Mouse (Mus musculus) liver, embryonic 14.5 days (tissue): ENCODE measurements around the gene Fads1. TPM values are rescaled to one million over a fixed set of nuclear protein-coding genes. Genes with fewer than 3 reads are reported as not detected.
A peak's percentile ranks its signal among the peaks of the same experiment; 100 is the strongest.

ENCODE experiments used
- ATAC-seq: fragments of 200-750 bp; cut with Nextera tagmentation; 2 replicates; pipeline ENCODE4 v1.8.0; 2017; ENCODE audit warnings: moderate number of reproducible peaks, mild to moderate bottlenecking, moderate library complexity; ENCODE audit not compliant: insufficient read depth
- DNase-seq, 3 experiments: peaks; one replicate each; pipeline ENCODE4 v3.0.0-alpha.2; 2012 to 2013; ENCODE audit warnings: low read depth in 3 of 3, low spot score in 3 of 3
- H3K27ac ChIP-seq: fragments of 300-500 bp; sonication (generic); 2 replicates; pipeline ENCODE4 v1.5.1; 2014; ENCODE audit warnings: moderate library complexity, mild to moderate bottlenecking, control low read depth, inconsistent platforms
- H3K27me3 ChIP-seq: fragments of 300-500 bp; sonication (generic); 2 replicates; pipeline ENCODE4 v1.6.1; 2014; ENCODE audit warnings: mild to moderate bottlenecking, low read length, moderate library complexity; ENCODE audit not compliant: control insufficient read depth, insufficient read depth
- H3K36me3 ChIP-seq: fragments of 300-500 bp; sonication (generic); replicated peaks from 2 replicates; pipeline ENCODE4 v1.6.1; 2014; ENCODE audit warnings: low read depth; ENCODE audit not compliant: control insufficient read depth, insufficient read depth
- H3K4me1 ChIP-seq, 2 experiments: fragments of 200-500 bp in 1 of 2; fragments of 300-500 bp in 1 of 2; sonication (generic) in 1 of 2; replicated peaks; 2 replicates each; pipeline ENCODE4 v1.6.1; 2012 to 2014; ENCODE audit warnings: antibody characterized with exemption in 1 of 2, inconsistent platforms in 1 of 2, low read length in 1 of 2; ENCODE audit not compliant: control insufficient read depth in 2 of 2, insufficient read depth in 2 of 2
- H3K4me2 ChIP-seq: fragments of 300-500 bp; sonication (generic); 2 replicates; pipeline ENCODE4 v1.6.1; 2014; ENCODE audit warnings: low read depth, mild to moderate bottlenecking, control low read depth, moderate library complexity
- H3K4me3 ChIP-seq, 2 experiments: fragments of 200-500 bp in 1 of 2; fragments of 300-500 bp in 1 of 2; sonication (generic) in 1 of 2; 2 replicates each; pipeline ENCODE4 v1.5.1; 2012 to 2014; ENCODE audit warnings: low read depth in 2 of 2, low read length in 2 of 2, mild to moderate bottlenecking in 2 of 2, control low read depth in 1 of 2, inconsistent platforms in 1 of 2, moderate library complexity in 1 of 2; ENCODE audit not compliant: insufficient read depth in 1 of 2
- H3K9ac ChIP-seq: fragments of 300-500 bp; sonication (generic); replicated peaks from 2 replicates; pipeline ENCODE4 v1.6.1; 2014; ENCODE audit warnings: mild to moderate bottlenecking, control low read depth, moderate library complexity
- H3K9me3 ChIP-seq: fragments of 300-500 bp; sonication (generic); 2 replicates; pipeline ENCODE4 v1.6.1; 2016; ENCODE audit warnings: low read length, mixed read lengths; ENCODE audit not compliant: control insufficient read depth
- CTCF ChIP-seq: IDR thresholded peaks from 2 replicates; pipeline ENCODE4 v1.5.1; 2016; ENCODE audit warnings: antibody characterized with exemption, low read depth, control low read depth
- EP300 ChIP-seq: IDR thresholded peaks from 2 replicates; pipeline ENCODE4 v1.6.1; 2016; ENCODE audit warnings: antibody characterized with exemption, low read depth
- WGBS: fragments of 180-500 bp; shearing (Covaris S2); extraction: QIAGEN DNeasy Blood & Tissue Kit; methylation state at CpG from one replicate; pipeline ENCODE4 v1.1.7; 2014; ENCODE audit not compliant: insufficient replicate concordance; 5-methylcytosine and 5-hydroxymethylcytosine counted together
- polyA plus RNA-seq, 2 experiments: library from polyadenylated mRNA; depleted of rRNA in 1 of 2; stranded (reverse) in 1 of 2; unstranded in 1 of 2; fragments of >200 nt; fragmentation: Nextera tagmentation in 1 of 2; extraction: Ambion mirVana in 1 of 2; gene quantifications; 2 replicates each; pipeline versions ENCODE4 v1.2.1 to v1.2.3; 2012 to 2014

Fads1 gene
- polyA plus RNA-seq, 2 experiments, result 32.1 to 45.2 TPM

GRCm38 (mm10) chr19:10195252-10195651 is 12.6 kb downstream of the Fads1 start:
- no peak overlapping the region for H3K4me3 ChIP-seq
- no peak overlapping the region for H3K27ac ChIP-seq
- no peak for DNase-seq
- no peak for ATAC-seq
- no peaks in the 10 kb centered on the region for H3K9me3 ChIP-seq
- H3K4me2 ChIP-seq, result no peak overlapping the region
- peaks cover 63% of the 10 kb centered on the region for H3K36me3 ChIP-seq
- TF ChIP-seq CTCF, result no peak
- WGBS, result 70% methylated on average over 5 of the region's 5 CpGs
- no peak overlapping the region for H3K9ac ChIP-seq
- H3K27me3 ChIP-seq, result no peaks in the 10 kb centered on the region
- H3K4me1 ChIP-seq, result peaks cover 0 to 6% of the 10 kb centered on the region in 2 experiments; a peak in 2 of 4 replicates

- Histone ChIP-seq H3K9me3 (no peaks in the 10 kb centered on the region), H3K27me3 (no peaks in the 10 kb centered on the region), H3K4me3 (no peak overlapping the region), H3K9ac (no peak overlapping the region), H3K27ac (no peak overlapping the region), H3K4me2 (no peak overlapping the region), H3K4me1 (peaks cover 0 to 3% of the 10 kb centered on the region in 2 experiments; a peak in 1 of 4 replicates), H3K36me3 (peaks cover 68% of the 10 kb centered on the region)
- ATAC-seq (no peak), DNase-seq (no peak)
- 91% methylated on average over 4 of the region's 4 CpGs for WGBS
- TF ChIP-seq CTCF (no peak), EP300 (no peak)
These were observed 14.4 kb downstream of the Fads1 start for GRCm38 (mm10) chr19:10197130-10197529.

GRCm38 (mm10) chr19:10198286-10198685 is 15.6 kb downstream of the Fads1 start:
- WGBS, result 67% methylated on average over 2 of the region's 2 CpGs
- no peak overlapping the region for H3K27ac ChIP-seq

GRCm38 (mm10) chr19:10198723-10199122 is 16.0 kb downstream of the Fads1 start:
- no peaks in the 10 kb centered on the region for H3K9me3 ChIP-seq
- peaks cover 61% of the 10 kb centered on the region for H3K36me3 ChIP-seq
- 22% methylated on average over 3 of the region's 3 CpGs for WGBS
- no peak overlapping the region for H3K9ac ChIP-seq
- peak; percentile 96 for TF ChIP-seq CTCF
- peak; percentile 62; the same call in 1 of the 2 replicates for TF ChIP-seq EP300
- H3K4me1 ChIP-seq, result peaks cover 6% of the 10 kb centered on the region in 2 experiments
- H3K4me2 ChIP-seq, result no peak overlapping the region
- ATAC-seq (no peak; the same call in 1 of the 2 replicates), DNase-seq (peak; percentile 65 to 73 (median 67))
- no peak overlapping the region for H3K4me3 ChIP-seq
- H3K27ac ChIP-seq, result no peak overlapping the region
- H3K27me3 ChIP-seq, result no peaks in the 10 kb centered on the region

More at GRCm38 (mm10) chr19:10198286-10198685, 15.6 kb downstream of the Fads1 start:
- H3K4me3 ChIP-seq, result no peak overlapping the region
- H3K4me1 ChIP-seq, result peaks cover 6% of the 10 kb centered on the region in 2 experiments
- H3K4me2 ChIP-seq, result no peak overlapping the region
- TF ChIP-seq CTCF, result no peak
- TF ChIP-seq EP300, result no peak
- DNase-seq (no peak), ATAC-seq (no peak)
- peaks cover 61% of the 10 kb centered on the region for H3K36me3 ChIP-seq
- H3K27me3 ChIP-seq, result no peaks in the 10 kb centered on the region
- H3K9ac ChIP-seq, result no peak overlapping the region
- H3K9me3 ChIP-seq, result no peaks in the 10 kb centered on the region

DNA sequence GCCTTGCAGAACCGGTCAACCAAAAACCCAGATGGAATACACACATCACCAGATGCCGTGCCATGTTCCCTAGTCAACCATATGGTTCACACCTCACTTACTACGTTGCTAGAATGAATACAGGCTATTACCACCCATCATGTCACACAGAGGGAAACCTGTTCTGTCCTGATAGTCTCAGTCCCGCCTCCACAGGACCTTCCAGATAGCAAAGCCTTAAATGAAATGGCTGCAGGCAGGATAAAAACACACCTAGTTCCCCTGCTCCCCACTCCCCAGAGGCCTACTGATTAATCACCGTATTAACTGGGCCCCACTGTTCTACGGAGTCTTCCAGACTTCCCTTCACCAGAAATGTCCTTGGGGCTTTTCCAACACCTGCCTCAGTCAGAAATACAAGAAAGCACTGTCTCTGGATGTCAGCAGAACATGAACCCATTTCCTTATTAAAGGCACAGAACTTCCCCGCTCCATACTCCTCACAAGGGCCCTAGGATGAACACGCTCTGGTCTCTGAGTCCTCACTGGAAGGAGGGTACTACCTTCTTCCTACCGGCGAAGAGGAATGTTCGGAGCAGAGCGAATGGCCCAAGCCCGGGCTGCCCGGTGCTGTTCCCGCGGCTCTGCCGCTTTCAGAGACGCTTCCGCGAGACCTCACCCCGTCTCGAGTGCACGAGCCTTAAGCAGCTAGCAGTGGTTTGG is 20.6 kb downstream of the Fads1 start:
- H3K9ac ChIP-seq, result peak overlapping the region; percentile 99
- under 1% methylated on average over 23 of the region's 23 CpGs for WGBS
- peak overlapping the region; percentile 94 for H3K27ac ChIP-seq
- ATAC-seq (peak; percentile 76), DNase-seq (peak; percentile 81 to 85 (median 83))
- H3K36me3 ChIP-seq, result peaks cover 44% of the 10 kb centered on the region
- H3K27me3 ChIP-seq, result no peaks in the 10 kb centered on the region
- H3K9me3 ChIP-seq, result no peaks in the 10 kb centered on the region
- peak overlapping the region; percentile 71 to 99 for H3K4me3 ChIP-seq
- peak overlapping the region; percentile 99 for H3K4me2 ChIP-seq
- TF ChIP-seq CTCF (no peak), EP300 (peak; percentile 81)
- peaks cover 10 to 12% of the 10 kb centered on the region in 2 experiments for H3K4me1 ChIP-seq
